Mouse (Mus musculus): ENCODE results near the gene BC024978.

- TF ChIP-seq CTCF (IDR thresholded peaks at IDR 0.05): peak; percentile 20
- TF ChIP-seq EP300 (IDR thresholded peaks at IDR 0.05): peak; percentile 51; the same call in 1 of the 2 replicates
These were observed 32.8 kb downstream of the BC024978 start, which contains the start of gene Itpkc for GRCm38 (mm10) chr7:27228281-27228821.

Measured in lung, postnatal 0 days (tissue).